16 mouse cellular contexts compared by ENCODE assay signal in genomic region chr8:13434889-13435288, GRCm38 (mm10). TPM values are rescaled to one million over a fixed set of nuclear protein-coding genes. Genes with fewer than 3 reads are reported as not detected.
DNase-seq lines count a peak whose midpoint lies in the region; ATAC-seq and TF ChIP-seq lines count a peak whose summit lies in the region.
"Had no signal": no experiment of that assay in that cellular context is flagged by ENCODE, and none has a peak within 500 bp of the region (broad histone marks: within the 10 kb centered on the region; RNA-seq: fewer than 3 reads in every experiment).

Gene Tmem255b, plus strand, starts transcription at chr8:13435189.

- H3K36me3 ChIP-seq in heart, embryonic 16.5 days (ENCODE audit: control insufficient read depth, insufficient read depth): no peaks in the 10 kb centered on the region
- H3K36me3 ChIP-seq in hindbrain, postnatal 0 days (ENCODE audit: insufficient read depth, low read length): no peaks in the 10 kb centered on the region
- H3K36me3 ChIP-seq in midbrain, postnatal 0 days (ENCODE audit: insufficient read depth, low read length): no peaks in the 10 kb centered on the region
- H3K36me3 ChIP-seq: embryonic facial prominence, embryonic 15.5 days had no signal

- no peak for TF ChIP-seq CTCF in left cerebral cortex, adult 2 months (IDR thresholded peaks at IDR 0.05)
- TF ChIP-seq CTCF in hindbrain, postnatal 0 days (IDR thresholded peaks at IDR 0.05; ENCODE audit: low read depth): no peak
- TF ChIP-seq CTCF in midbrain, postnatal 0 days (IDR thresholded peaks at IDR 0.05): no peak

- peak within 1 kb of the TSS; percentile 23 for H3K4me3 ChIP-seq in heart, embryonic 16.5 days (ENCODE audit: low read length)
- 0 out of 2 replicates have a peak within 1 kb of the TSS, but pooled peaks have one; percentile 7 for H3K4me3 ChIP-seq in left cerebral cortex, adult 2 months
- H3K4me3 ChIP-seq in hindbrain, postnatal 0 days (ENCODE audit: low read length): peak within 1 kb of the TSS; percentile 8
- H3K4me3 ChIP-seq in midbrain, postnatal 0 days (ENCODE audit: low read depth, low read length): peak within 1 kb of the TSS; percentile 1; the same call in 1 of the 2 replicates
- H3K4me3 ChIP-seq: embryonic facial prominence, embryonic 15.5 days had no signal

- peaks cover 25% of the 10 kb centered on the region for H3K27me3 ChIP-seq in heart, embryonic 16.5 days (ENCODE audit: control insufficient read depth, insufficient read depth, low read length)
- peaks cover 16% of the 10 kb centered on the region; the same call in 1 of the 2 replicates for H3K27me3 ChIP-seq in hindbrain, postnatal 0 days (ENCODE audit: insufficient read depth, low read length)
- H3K27me3 ChIP-seq in midbrain, postnatal 0 days (ENCODE audit: insufficient read depth, low read length): peaks cover 24% of the 10 kb centered on the region

- no peaks in the 10 kb centered on the region for H3K9me3 ChIP-seq in heart, embryonic 16.5 days (replicated peaks; ENCODE audit: control insufficient read depth, low read length)
- H3K9me3 ChIP-seq in hindbrain, postnatal 0 days (ENCODE audit: low read length): no peaks in the 10 kb centered on the region
- H3K9me3 ChIP-seq in midbrain, postnatal 0 days (ENCODE audit: low read length): no peaks in the 10 kb centered on the region
- H3K9me3 ChIP-seq: embryonic facial prominence, embryonic 15.5 days had no signal

- H3K27ac ChIP-seq in heart, embryonic 16.5 days (ENCODE audit: low read length): no peak within 1 kb of the TSS
- H3K27ac ChIP-seq in left cerebral cortex, adult 2 months: no peak within 1 kb of the TSS
- no peak within 1 kb of the TSS for H3K27ac ChIP-seq in hindbrain, postnatal 0 days
- no peak within 1 kb of the TSS for H3K27ac ChIP-seq in midbrain, postnatal 0 days (ENCODE audit: low read depth, low read length)
- H3K27ac ChIP-seq: embryonic facial prominence, embryonic 15.5 days had no signal

- H3K4me1 ChIP-seq in heart, embryonic 16.5 days (ENCODE audit: control insufficient read depth, insufficient read depth, low read length): no peaks in the 10 kb centered on the region
- no peaks in the 10 kb centered on the region for H3K4me1 ChIP-seq in hindbrain, postnatal 0 days (ENCODE audit: insufficient read depth, low read length)
- no peaks in the 10 kb centered on the region for H3K4me1 ChIP-seq in midbrain, postnatal 0 days (ENCODE audit: insufficient read depth, low read length)

- peak within 1 kb of the TSS; percentile 31 for H3K4me2 ChIP-seq in heart, embryonic 16.5 days (ENCODE audit: low read depth, low read length)
- H3K4me2 ChIP-seq in hindbrain, postnatal 0 days (ENCODE audit: low read depth, low read length): peak within 1 kb of the TSS; percentile 21; the same call in 1 of the 2 replicates
- H3K4me2 ChIP-seq in midbrain, postnatal 0 days (ENCODE audit: low read depth, low read length, poor library complexity, severe bottlenecking): peak within 1 kb of the TSS; percentile 24
- H3K4me2 ChIP-seq: embryonic facial prominence, embryonic 15.5 days; liver, embryonic 11.5 days had no signal

- intact Hi-C loops in left cerebral cortex, adult 2 months (cut with DNase I): no loop called here
- intact Hi-C loops in left cerebral cortex, postnatal 4 days (cut with DNase I): no loop called here

- no peak for ATAC-seq in heart, embryonic 16.5 days (replicated peaks; ENCODE audit: extremely low read depth, insufficient read depth, low FRiP score)
- no peak for ATAC-seq in hindbrain, postnatal 0 days
- ATAC-seq in midbrain, postnatal 0 days (ENCODE audit: low FRiP score): no peak
- ATAC-seq: Patski had no signal

- no peak within 1 kb of the TSS for H3K9ac ChIP-seq in heart, embryonic 16.5 days (ENCODE audit: low read length)
- H3K9ac ChIP-seq in hindbrain, postnatal 0 days (replicated peaks; ENCODE audit: low read length): no peak within 1 kb of the TSS
- H3K9ac ChIP-seq in midbrain, postnatal 0 days (replicated peaks; ENCODE audit: low read length, poor library complexity, severe bottlenecking): peak within 1 kb of the TSS; percentile 8; the same call in 1 of the 2 replicates
- H3K9ac ChIP-seq: embryonic facial prominence, embryonic 15.5 days had no signal

- WGBS in heart, embryonic 16.5 days: 25% methylated on average over 10 of the region's 10 CpGs
- 19% methylated on average over 10 of the region's 10 CpGs for WGBS in hindbrain, postnatal 0 days
- WGBS in midbrain, postnatal 0 days: 14% methylated on average over 10 of the region's 10 CpGs

- no peak for DNase-seq in heart, adult 11 months
- DNase-seq in left cerebral cortex, adult 2 months (ENCODE audit: extremely low spot score in 1 of 2, low spot score in 2 of 2): no peak
- no peak for DNase-seq in left cerebral cortex, postnatal 4 days
- DNase-seq in hindbrain, postnatal 0 days (ENCODE audit: low spot score): no peak
- DNase-seq in midbrain, postnatal 0 days (ENCODE audit: low spot score): no peak
- DNase-seq in cerebellum, adult 9-11 months: no peak
- no peak for DNase-seq in thymus, postnatal 10 days (ENCODE audit: low spot score in 2 of 2)
- DNase-seq: cerebellum, adult 8-10 months; thymus, adult 2 months had no signal

RNA-seq across cellular contexts. Expression of gene Tmem255b, which starts in this region (rescaled TPM):
- 2.3 and 3.1 TPM in 2 replicates for polyA plus RNA-seq in heart, embryonic 16.5 days (2015; fragmentation: Nextera tagmentation; extraction: Ambion mirVana)
- total RNA-seq in left cerebral cortex, adult 2 months (2021): 1 to 10 TPM; 3.6 to 5.9 TPM
- total RNA-seq in left cerebral cortex, postnatal 4 days (2021): 1 to 10 TPM; 3.9 to 4.6 TPM
- 1.6 and 5.9 TPM in 2 replicates for total RNA-seq in hindbrain, postnatal 0 days (2014; rRNA removed)
- 4.3 and 4.6 TPM in 2 replicates for polyA plus RNA-seq in hindbrain, postnatal 0 days (2015; fragmentation: Nextera tagmentation; extraction: Ambion mirVana)
- 1.1 and 2.2 TPM in 2 replicates for total RNA-seq in midbrain, postnatal 0 days (2014; rRNA removed)
- polyA plus RNA-seq in midbrain, postnatal 0 days (2015; fragmentation: Nextera tagmentation; extraction: Ambion mirVana): 1.6 and 1.8 TPM in 2 replicates
- total RNA-seq: CH12.LX; granulocyte monocyte progenitor cell, adult 5-6 weeks; megakaryocyte-erythroid progenitor cell, adult 5-6 weeks had no signal
- polyA plus RNA-seq: liver, embryonic 11.5 days had no signal
